In genomic region chr4:33586615-33587451, GRCm38 (mm10) we compare ENCODE assay signal across 7 mouse cellular contexts.
DNase-seq lines count a peak whose midpoint lies in the region; ATAC-seq and TF ChIP-seq lines count a peak whose summit lies in the region.

No protein-coding gene starts in this region.

- no peak for TF ChIP-seq POLR2A in ES-Bruce4 (IDR thresholded peaks at IDR 0.05; ENCODE audit: insufficient read depth, low read length)

- intact Hi-C loops in heart, postnatal 36 days (cut with DNase I): loop anchor here (5.0 kb wide), 1 partner anchor 190 kb away; no protein-coding TSS in a partner anchor

- H3K9me3 ChIP-seq in ES-Bruce4 (replicated peaks; ENCODE audit: control insufficient read depth, insufficient read depth, low read length, poor library complexity, severe bottlenecking): no peaks in the 10 kb centered on the region
- no peaks in the 10 kb centered on the region for H3K9me3 ChIP-seq in forebrain, embryonic 14.5 days (replicated peaks; ENCODE audit: control insufficient read depth, low read length)
- H3K9me3 ChIP-seq in lung, postnatal 0 days (ENCODE audit: low read length): no peaks in the 10 kb centered on the region

- H3K4me1 ChIP-seq in ES-Bruce4 (ENCODE audit: control insufficient read depth, insufficient read depth, low read length): peaks cover 6% of the 10 kb centered on the region
- peaks cover 8% of the 10 kb centered on the region; the same call in 1 of the 2 replicates for H3K4me1 ChIP-seq in forebrain, embryonic 14.5 days (ENCODE audit: control insufficient read depth, insufficient read depth, low read length)
- peaks cover 9% of the 10 kb centered on the region; the same call in 1 of the 2 replicates for H3K4me1 ChIP-seq in lung, postnatal 0 days (ENCODE audit: insufficient read depth, low read depth, low read length)

- peak; percentile 30 to 54 for DNase-seq in adrenal gland, postnatal 36 days
- DNase-seq in forebrain, embryonic 14.5 days (ENCODE audit: low spot score): peak; percentile 76
- peak; percentile 22 to 27 for DNase-seq in heart, postnatal 36 days
- peak; percentile 65 to 74 for DNase-seq in kidney, postnatal 4 days
- peak; percentile 59 for DNase-seq in lung, postnatal 0 days (ENCODE audit: low spot score)
- DNase-seq in right cerebral cortex, postnatal 10 days (ENCODE audit: low spot score in 2 of 2): peak; percentile 65 to 66

- peak overlapping the region; percentile 30 for H3K4me2 ChIP-seq in forebrain, embryonic 14.5 days (ENCODE audit: low read length)
- H3K4me2 ChIP-seq in lung, postnatal 0 days (replicated peaks; ENCODE audit: low read depth, low read length): peak overlapping the region; percentile 40

- peak; percentile 81 for ATAC-seq in forebrain, embryonic 14.5 days
- ATAC-seq in lung, postnatal 0 days: peak; percentile 69

- TF ChIP-seq EP300 in ES-Bruce4 (IDR thresholded peaks at IDR 0.05; ENCODE audit: insufficient read depth, low read depth, low read length): 0 out of 2 replicates have a peak, but pooled peaks have one; percentile 13
- TF ChIP-seq EP300 in lung, postnatal 0 days (IDR thresholded peaks at IDR 0.05): no peak

- no peaks in the 10 kb centered on the region for H3K36me3 ChIP-seq in ES-Bruce4 (ENCODE audit: control insufficient read depth, insufficient read depth, low read length, poor library complexity, severe bottlenecking)
- no peaks in the 10 kb centered on the region for H3K36me3 ChIP-seq in forebrain, embryonic 14.5 days (ENCODE audit: control insufficient read depth, insufficient read depth, low read length)
- H3K36me3 ChIP-seq in lung, postnatal 0 days (ENCODE audit: insufficient read depth, low read length): no peaks in the 10 kb centered on the region

- WGBS in forebrain, embryonic 14.5 days: 9% methylated on average over 15 of the region's 15 CpGs
- WGBS in lung, postnatal 0 days: 13% methylated on average over 15 of the region's 15 CpGs

- TF ChIP-seq CTCF in ES-Bruce4 (IDR thresholded peaks at IDR 0.05; ENCODE audit: low read depth, low read length): no peak
- peak; percentile 55 for TF ChIP-seq CTCF in lung, postnatal 0 days (IDR thresholded peaks at IDR 0.05)

- no peak overlapping the region for H3K9ac ChIP-seq in ES-Bruce4 (ENCODE audit: low read depth, poor library complexity, severe bottlenecking)
- H3K9ac ChIP-seq in forebrain, embryonic 14.5 days (ENCODE audit: low read length): 0 out of 2 replicates have a peak overlapping the region, but pooled peaks have one; percentile 2
- no peak overlapping the region for H3K9ac ChIP-seq in lung, postnatal 0 days (replicated peaks; ENCODE audit: low read depth)

- no peaks in the 10 kb centered on the region for H3K27me3 ChIP-seq in ES-Bruce4 (ENCODE audit: control insufficient read depth, insufficient read depth, low read length, poor library complexity, severe bottlenecking)
- H3K27me3 ChIP-seq in forebrain, embryonic 14.5 days (replicated peaks; ENCODE audit: control insufficient read depth, insufficient read depth, low read length): no peaks in the 10 kb centered on the region
- H3K27me3 ChIP-seq in lung, postnatal 0 days (replicated peaks; ENCODE audit: insufficient read depth, low read length): no peaks in the 10 kb centered on the region

- no peak overlapping the region for H3K4me3 ChIP-seq in ES-Bruce4 (ENCODE audit: low read depth, low read length)
- 0 out of 2 replicates have a peak overlapping the region, but pooled peaks have one; percentile 1 for H3K4me3 ChIP-seq in forebrain, embryonic 14.5 days (ENCODE audit: low read depth, low read length)
- H3K4me3 ChIP-seq in lung, postnatal 0 days (ENCODE audit: low read depth, low read length): peak overlapping the region; percentile 21; the same call in 1 of the 2 replicates

- H3K27ac ChIP-seq in ES-Bruce4 (ENCODE audit: insufficient read depth, low read length): 0 out of 2 replicates have a peak overlapping the region, but pooled peaks have one; percentile 7
- peak overlapping the region; percentile 34; the same call in 1 of the 2 replicates for H3K27ac ChIP-seq in forebrain, embryonic 14.5 days (ENCODE audit: low read depth, low read length)
- no peak overlapping the region for H3K27ac ChIP-seq in lung, postnatal 0 days (ENCODE audit: low read length)

Comparison
In these comparisons a context has a peak if more than half of its experiments do, and no peak if none do; other contexts are left out.
1. DNase-seq: peak in every context shown above with its lines; median percentile 76 in forebrain, embryonic 14.5 days; 70 in kidney, postnatal 4 days; 66 in right cerebral cortex, postnatal 10 days; 59 in lung, postnatal 0 days; 42 in adrenal gland, postnatal 36 days; 24 in heart, postnatal 36 days.